Mouse (Mus musculus) left cerebral cortex, postnatal 4 days (tissue): ENCODE data around the gene Ilf2. TPM values are rescaled to one million over a fixed set of nuclear protein-coding genes. Genes with fewer than 3 reads are reported as not detected.

ENCODE experiments used
- DNase-seq: peaks from one replicate; pipeline ENCODE4 v3.0.0-alpha.2; 2022
- intact Hi-C: fragments of 180-260 bp; cut with DNase I; formaldehyde crosslinking; loops from one replicate; pipeline ENCODE4 v1.15.1; 2025
- total RNA-seq, 2 experiments: library from RNA; stranded (reverse); gene quantifications; 2 replicates each; pipeline ENCODE4 v1.2.3; 2021

Gene Ilf2
- total RNA-seq, 2 experiments from 2014 or later: 155 to 161 TPM

DNA sequence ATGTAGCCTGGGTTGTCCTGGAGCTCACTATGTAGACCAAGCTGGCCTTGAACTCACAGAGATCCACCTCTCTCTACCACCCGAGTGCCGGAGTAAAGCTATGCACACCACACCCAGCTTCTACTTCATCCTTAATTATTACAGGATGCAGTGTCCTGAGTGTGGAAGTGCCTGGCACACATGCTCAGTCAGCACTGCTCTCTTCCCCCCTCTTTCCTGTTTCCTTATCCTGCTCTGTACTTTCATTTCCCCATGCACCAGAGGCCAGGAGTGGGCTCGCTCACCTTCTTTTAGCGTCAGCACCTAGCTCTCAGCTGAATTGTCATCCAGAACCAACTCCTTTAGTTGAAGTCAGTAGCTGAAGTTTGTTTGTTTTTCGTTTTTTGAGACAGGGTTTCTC lies 15.6 kb upstream of the Ilf2 start:
- DNase-seq: no peak
- intact Hi-C loops: no loop called here

DNA sequence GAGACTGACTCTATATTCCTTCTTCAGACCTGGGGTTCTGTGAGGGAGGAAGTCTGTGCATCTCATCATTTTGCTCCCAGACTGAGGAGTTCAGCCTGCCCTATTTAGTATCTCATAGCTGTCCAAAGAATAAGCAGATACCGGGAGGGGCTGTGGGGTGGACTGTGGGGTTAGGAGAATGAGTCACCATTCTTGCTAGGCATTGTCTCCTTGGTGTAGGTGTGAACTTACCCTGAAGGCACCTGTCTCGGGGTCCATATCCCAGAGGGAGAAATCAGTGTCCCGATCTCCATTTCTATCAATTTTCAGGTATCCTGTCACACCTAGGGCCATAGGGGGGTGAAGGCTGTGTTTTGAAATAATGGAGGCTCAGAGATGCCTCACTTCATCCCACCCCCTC lies 14.0 kb upstream of the Ilf2 start:
- intact Hi-C loops: no loop called here
- DNase-seq: no peak

DNA sequence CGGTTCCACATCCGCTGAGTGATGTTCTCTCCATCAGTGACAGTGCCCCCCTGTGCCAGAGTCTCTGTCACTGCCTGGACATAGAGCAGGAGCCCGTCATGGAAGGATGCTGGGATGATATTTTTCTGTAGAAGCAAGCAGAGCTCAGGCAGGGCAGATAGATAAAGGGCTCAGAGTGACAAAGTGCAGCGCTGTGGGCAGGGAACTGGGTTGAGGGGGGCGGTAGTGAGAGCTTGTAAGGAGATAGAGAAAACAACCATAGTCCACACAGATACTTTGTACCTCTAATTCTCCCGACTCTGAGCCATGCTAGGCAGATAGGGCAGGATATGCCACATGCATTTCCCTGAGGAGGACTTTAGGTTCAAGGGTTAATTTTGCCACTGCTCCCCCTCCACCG lies 13.3 kb upstream of the Ilf2 start:
- intact Hi-C loops: no loop called here
- DNase-seq: no peak

DNA sequence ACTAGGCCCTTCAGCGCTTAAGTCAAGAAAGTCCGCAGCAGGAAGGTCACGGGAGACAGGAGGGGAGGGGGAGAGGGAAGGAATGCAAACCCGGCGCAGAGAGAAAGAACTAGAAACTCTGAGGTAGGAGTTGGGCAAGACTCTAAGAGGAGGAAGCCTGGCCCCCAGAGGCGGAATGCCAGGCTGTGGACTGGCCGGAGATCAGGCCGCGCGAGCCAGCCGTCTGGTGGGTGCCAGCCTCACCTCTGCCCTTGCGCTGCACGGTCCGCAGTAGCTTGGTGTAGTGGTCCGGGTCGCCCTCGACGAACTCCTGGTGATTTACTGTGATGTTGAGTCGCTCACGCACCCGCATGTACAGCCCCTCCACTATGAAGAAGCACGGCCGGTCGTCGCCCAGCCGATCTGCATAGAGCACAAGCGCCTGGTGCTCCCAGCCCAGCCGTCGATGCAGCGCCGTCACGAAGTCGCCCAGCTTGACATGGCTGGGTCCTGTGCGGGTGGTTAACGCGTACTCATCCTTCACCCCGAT lies 11.3 kb upstream of the Ilf2 start:
- DNase-seq: no peak
- intact Hi-C loops: loop anchor here (5.0 kb wide), 2 partner anchors 37 to 52 kb away; no protein-coding TSS in a partner anchor

DNA sequence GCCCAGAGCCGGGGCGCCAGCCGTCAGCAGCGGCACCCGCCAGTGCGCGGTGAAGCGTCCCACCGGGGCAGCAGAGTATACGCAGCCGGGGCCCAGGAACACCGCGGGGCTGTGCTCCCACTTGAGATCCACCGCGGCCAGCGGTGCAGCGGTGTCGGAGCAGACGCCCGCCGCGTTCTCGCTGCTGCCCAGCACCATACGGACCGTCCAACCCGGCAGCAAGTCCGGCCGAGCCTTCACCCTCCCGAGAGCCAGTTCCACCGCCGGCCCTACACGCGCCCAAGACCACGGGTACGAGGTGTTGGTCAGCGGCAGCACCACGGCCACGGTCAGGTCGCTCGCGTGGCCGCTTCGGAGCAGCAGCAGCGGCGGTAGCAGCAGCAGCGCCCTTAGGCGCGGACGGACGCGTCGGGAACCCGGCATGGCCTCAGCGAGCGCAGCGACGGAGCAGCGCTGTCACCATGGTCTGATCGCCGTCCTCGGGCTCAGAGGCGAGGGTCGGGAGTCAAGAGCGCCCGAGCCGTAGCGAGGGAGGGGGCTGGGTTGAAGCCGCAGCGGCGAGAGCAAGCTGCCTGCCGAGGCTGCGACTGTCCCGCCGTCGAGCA lies 10.7 kb upstream of the Ilf2 start:
- intact Hi-C loops: loop anchor here (5.0 kb wide), 2 partner anchors 38 to 53 kb away; no protein-coding TSS in a partner anchor
- peak; percentile 23 for DNase-seq

DNA sequence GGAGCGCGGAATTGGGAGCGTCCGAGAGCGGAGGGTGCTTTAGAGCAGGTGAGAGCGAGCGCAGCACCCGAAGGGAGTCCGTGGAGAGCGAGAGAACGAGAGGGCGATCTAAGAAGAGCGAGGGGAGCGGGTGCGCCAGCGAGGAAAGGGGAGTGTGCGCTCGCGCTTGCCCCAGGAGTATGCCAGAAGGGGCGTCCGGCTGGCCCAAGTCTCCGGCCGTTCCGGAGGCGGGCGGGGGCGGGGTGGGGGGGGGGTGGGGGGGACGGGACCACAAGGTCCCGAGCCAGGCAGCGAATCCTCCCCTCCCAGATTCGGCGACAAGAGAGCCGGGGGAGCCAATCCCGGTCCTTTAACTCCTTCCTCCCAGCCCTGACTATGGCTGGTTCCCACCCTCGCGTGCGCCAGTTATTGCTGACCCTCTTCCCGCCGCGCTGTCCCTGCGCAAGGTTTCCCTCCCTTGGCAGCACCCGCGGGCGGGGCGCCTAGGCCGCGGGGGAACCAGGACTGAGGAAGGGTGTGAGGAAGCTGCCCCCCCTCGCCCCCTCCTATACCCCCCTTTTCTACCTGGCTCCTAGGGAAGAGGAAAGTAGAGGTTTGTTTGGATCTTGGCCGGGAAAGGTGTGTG lies 10.1 kb upstream of the Ilf2 start, which contains the start of gene Npr1:
Gene Npr1, minus strand, starts transcription at position 181 of the 625 bp plus-strand sequence.
- peak; percentile 38 for DNase-seq
- intact Hi-C loops: loop anchor here (5.0 kb wide), 2 partner anchors 38 to 53 kb away; no protein-coding TSS in a partner anchor

DNA sequence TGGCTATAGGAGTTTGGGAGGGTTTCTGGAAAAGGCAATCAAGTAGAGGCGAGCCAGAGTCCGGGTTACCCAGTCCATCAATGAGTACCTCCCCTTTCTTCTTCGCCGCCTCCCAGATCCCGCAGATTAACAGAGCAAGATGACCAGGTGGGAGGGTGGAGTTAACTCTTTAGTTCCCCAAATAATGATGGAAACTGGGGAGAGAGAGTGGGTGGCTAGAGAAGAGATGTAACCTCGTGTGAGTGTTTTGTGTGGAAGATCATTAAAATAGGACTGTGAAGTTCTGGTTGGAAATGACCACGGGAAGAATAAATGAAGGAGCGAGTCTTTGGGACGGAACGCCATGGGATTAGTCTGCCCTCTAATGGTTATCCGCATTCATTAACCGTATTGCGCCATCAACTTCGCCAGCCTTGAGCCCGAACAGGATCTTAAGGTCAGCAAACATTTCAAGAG lies 9.6 kb upstream of the Ilf2 start:
- peak; percentile 39 for DNase-seq
- intact Hi-C loops: loop anchor here (5.0 kb wide), 2 partner anchors 39 to 54 kb away; no protein-coding TSS in a partner anchor

DNA sequence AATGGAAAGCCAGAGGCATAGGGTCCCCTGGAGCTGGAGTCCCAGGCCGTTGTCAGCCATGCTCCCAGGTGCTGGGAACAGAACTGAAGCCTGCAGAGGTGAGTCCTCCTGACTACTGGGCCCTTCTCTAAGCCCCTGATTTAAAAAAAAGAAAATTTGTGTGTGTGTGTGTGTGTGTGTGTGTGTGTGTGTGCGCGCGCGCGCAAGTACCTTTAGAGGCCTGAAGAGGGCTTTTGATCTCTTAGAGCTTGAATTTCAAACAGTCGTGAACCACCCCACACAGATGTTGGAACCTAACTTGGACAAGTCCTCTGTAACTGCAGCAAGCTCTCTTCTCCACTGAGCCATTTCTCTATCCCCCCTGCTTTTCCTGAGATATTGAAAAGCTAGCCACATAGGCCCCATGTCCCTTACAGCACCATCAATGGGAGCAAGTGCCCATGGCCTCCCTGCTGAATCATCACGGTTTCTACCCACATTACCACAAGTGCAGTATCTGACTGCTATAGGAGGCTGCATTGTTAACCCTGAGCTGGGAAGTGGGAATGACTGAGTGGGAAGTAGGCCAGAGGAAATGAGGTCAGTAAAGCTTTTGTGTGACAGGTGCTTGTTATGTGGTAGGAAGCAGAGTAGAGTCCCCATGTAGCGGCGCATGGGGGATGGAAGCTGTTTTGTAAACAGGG lies 8.2 kb upstream of the Ilf2 start:
- DNase-seq: no peak
- intact Hi-C loops: loop anchor here (5.0 kb wide), 2 partner anchors 40 to 55 kb away; no protein-coding TSS in a partner anchor

DNA sequence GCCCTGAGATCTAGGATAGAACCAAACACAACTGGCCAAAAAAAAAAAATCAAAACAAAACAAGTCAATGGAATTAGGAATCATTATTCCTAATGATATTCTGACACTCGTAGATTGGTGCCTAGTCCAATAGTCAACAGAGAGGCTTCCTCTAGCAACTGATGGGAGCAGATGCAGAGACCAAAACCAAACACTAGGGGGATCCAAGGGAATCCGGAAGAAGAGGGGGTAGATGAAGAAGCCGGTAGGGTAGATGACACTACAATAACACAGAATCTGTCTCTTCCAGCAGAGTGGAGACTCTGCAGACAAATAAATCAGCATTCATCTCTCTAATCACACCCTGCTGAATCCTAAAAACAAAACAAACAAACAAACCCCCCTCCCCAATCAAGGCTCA lies 3.7 kb upstream of the Ilf2 start:
- intact Hi-C loops: no loop called here
- DNase-seq: peak; percentile 28

DNA sequence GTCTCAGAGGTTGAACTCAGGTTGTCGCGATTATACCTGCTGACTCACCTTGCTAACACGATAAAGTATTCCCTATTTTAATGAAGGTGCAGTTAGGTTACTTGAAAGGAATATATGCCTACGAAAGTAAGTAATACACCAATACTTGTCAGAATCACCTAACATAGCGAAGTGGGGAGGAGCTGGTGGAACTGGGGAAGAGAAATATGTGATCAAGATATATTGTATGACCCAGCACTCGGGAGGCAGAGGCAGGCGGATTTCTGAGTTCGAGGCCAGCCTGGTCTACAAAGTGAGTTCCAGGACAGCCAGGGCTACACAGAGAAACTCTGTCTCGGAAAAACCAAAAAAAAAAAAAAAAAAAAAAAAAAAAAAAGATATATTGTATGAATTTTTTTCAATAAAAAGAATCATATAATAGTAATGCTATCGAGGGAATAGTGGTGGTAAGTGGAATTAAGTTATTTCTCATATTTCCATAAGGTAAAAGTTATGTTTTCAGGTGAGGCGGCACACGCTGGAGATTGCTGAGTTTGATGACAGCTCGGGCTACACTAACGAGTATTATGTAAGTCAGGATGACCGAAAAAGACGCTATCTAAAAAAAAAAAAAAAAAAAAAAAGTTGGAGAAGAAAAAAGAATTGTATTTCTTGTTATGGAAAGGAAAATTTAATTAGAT lies 635 bp upstream of the Ilf2 start:
- DNase-seq: no peak
- intact Hi-C loops: loop anchor here (5.0 kb wide), 1 partner anchor 43 kb away; the partner anchor contains the start of gene Ints3

DNA sequence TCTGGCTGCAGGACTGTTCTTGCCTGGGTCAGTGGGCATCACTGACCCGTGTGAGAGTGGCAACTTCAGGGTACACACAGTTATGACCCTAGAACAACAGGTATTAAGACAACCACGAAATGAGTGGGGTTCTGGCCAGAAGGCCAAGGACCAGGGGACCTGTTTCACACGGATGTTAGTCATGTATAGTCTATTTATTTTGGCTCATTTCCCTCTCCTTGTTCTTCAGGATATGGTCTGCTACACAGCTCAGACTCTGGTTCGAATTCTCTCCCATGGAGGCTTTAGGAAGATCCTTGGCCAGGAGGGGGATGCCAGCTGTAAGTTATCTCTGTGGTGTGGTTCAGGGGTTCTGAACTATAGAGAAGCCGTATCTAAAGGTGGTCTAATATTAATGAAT lies 11.1 kb downstream of the Ilf2 start:
- no peak for DNase-seq
- intact Hi-C loops: no loop called here

DNA sequence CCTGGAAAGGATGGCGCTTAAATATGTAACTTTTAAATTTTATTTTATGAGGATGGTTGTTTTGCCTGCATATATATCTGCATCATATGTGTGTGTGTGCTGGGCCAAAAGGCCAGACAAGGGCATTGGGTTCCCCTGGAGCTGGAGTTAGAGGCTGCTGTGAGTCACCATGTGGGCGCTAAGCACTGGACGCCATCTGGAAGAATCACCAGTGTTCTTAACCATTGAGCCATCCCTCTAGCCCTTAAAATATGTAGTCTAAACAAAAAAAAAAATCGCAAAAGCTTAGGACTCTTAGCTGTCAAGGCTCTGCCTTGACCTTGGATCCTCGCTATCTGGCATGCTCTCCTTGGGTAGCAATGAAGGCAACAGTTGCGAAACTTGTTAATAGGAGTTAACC lies 12.7 kb downstream of the Ilf2 start:
- intact Hi-C loops: no loop called here
- DNase-seq: no peak

DNA sequence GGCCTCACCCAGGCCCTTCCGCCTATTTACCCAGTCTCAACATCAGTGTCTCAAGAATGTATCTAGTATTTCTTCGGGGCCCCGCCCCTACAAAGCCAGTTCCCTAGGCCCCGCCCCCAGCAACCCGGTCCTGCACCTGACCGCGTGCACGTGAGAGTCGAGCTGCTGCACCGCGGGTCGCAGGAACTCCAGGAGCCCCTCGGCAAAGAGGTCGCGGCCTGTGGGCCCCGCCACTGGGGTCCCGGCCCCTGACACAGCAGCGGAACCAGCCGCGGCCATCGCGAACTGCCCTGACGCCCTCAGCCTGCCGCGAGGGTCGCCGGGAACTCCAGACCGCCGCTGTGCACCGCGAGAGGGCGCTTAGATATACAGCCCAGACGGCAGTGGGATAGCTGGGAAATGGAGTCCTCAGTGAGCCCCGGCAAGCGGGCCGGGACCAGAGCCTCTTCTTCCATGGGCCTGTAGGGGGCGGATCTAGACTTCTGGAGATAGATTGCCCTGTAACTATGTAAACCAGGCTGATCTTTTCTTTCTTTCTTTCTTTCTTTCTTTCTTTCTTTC lies 14.8 kb downstream of the Ilf2 start, which contains the start of gene Snapin:
Gene Snapin, minus strand, starts transcription at position 338 of the 561 bp plus-strand sequence.
- peak; percentile 96 for DNase-seq
- intact Hi-C loops: loop anchor here (5.0 kb wide), 2 partner anchors 162 to 217 kb away; partner anchors contain the start of gene S100a7a

DNA sequence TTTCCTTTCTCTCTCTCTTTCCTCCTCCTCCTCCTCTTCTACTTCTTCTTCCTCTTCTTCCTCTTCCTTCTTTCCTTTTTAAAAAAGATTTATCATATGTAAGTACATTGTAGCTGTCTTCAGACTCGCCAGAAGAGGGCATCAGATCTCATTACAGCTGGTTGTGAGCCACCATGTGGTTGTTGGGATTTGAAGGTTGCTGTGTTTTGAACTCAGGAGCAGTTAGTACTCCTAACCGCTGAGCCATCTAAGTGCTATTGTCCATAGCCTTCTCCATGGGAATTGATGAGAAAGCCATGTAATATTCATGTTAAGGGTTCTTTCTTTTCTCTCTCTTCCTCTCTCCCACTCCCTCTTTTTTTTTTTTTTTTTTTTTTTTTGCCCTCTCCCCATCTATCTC lies 15.4 kb downstream of the Ilf2 start:
- intact Hi-C loops: loop anchor here (5.0 kb wide), 2 partner anchors 161 to 216 kb away; partner anchors contain the start of gene S100a7a
- DNase-seq: no peak

DNA sequence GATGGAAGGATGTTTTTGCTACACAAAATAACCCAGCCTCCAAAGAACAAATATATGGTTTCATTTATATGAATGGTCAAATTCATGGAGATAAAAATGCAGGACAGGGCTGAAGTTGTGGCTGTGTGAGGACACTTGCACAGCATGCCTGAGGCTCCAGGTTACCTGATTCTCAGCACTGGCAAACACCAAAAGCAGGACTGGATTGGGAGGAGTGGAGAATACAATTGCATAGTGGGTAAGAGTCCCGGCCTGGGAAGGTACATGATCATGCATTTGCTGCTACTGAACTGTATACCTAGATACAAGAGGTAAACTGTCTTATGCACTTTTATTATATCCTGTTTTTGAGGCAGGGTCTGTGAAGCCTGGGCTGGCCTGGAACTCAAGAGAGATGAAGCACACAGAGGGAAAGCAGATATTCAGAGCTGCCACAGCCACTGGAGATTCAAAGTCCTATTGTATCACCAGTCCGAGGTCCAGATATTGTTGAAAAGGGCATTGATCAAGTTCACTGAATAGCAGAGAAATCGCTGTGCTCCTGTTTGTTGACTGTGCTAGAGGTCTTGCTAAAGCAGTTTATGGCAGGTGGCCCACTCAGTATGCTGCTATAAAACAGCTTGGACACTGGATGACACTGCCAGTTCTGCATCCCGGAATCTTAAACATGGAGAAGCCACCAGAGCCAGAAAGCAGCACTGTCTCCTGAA lies 18.1 kb downstream of the Ilf2 start:
- no peak for DNase-seq

DNA sequence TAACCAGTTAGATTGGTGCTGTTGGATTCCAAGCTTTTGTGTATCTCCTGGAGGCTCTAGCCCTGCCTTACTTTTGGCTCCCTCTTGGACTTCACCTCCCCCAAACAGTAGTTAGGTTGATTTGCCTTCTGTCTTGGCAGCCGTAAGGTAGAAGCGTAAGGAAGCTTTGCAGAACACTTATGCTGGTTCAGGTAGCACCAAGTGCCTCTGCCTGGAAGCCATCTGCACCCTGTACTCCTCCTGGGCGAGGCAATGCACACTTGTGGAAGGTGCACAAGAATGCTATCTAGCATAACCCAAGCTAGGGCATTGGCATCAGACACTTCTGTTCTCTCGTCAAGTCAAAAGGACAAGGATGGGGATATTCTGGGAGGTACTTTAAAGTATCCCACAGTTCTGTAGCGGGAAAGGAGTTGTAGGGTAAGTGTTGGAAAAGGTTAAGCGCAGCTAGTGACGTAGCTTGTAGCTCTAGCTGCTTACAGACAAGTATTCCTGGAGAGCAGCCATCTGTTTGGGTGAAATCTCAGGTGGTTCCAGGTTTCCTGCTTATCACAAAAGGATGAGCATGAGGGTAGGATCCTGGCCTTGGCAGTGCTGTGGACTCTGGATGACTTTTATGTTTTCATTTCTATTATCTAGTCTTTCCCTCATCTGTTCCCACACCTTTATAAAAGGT lies 20.1 kb downstream of the Ilf2 start:
- intact Hi-C loops: no loop called here
- no peak for DNase-seq

More for the DNA sequence above, 18.1 kb downstream of the Ilf2 start:
- intact Hi-C loops: loop anchor here (5.0 kb wide), 2 partner anchors 158 to 213 kb away; partner anchors contain the start of gene S100a7a

DNA sequence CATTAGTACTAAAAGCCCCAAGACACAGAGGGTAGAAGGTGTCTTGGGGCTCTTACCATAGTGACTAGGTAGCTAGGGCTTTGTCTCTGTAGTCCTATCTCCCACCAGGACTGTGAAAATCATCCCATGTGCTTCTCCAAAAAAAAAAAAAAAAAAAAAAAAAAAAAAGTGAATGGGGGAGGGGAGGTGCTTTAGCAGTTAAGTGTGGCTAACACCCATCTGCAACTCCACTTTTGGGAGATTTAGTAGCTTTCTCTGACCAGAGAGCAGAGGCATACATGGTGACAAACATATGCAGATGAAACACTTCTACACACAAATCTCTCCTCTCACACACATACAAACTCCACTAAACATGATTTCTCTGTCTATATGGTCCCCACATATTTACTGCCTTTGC lies 21.7 kb downstream of the Ilf2 start:
- no peak for DNase-seq
- intact Hi-C loops: no loop called here

DNA sequence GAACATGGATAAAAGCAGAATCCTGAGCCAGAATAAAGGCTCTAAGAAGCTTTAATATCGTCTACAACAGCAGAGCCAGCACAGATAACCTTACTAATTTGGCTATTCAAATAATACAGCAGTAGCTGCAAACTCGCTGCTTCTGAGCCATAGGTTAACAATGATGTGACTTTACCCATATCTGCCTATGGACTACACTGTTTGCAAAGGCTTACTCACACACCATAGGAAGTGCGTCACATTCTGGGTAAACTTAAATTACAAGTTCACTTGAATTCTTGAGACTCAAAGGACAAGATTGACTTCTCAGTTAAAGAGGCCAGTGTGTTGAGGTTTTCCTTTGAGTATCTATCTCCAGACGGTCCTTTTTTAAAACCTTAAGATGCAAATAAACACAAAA lies 27.5 kb downstream of the Ilf2 start:
- intact Hi-C loops: loop anchor here (10.0 kb wide), 1 partner anchor 121 kb away; no protein-coding TSS in a partner anchor
- DNase-seq: no peak

DNA sequence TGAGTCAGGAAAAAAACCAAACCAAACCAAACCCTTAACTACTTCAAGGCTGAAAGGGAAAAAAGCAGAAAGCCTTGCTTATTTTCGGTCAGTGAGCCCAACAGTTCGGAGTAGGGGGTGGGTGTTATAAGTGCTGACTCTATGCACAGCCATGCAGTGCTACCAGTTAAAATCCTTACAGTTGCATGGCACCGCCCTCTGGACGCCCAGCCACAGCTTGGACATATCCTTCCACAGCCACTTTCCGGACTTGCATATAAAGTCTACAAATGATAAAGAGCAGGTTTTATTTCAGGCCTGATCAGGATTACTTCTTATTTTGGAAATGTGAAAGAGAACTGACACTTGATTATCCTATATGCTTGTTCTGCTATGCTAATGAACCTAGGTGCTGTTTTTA lies 29.3 kb downstream of the Ilf2 start:
- DNase-seq: no peak
- intact Hi-C loops: loop anchor here (10.0 kb wide), 1 partner anchor 120 kb away; no protein-coding TSS in a partner anchor
